Mouse (Mus musculus) liver, embryonic 11.5 days (tissue): ENCODE results near the gene Slc26a1. TPM values are rescaled to one million over a fixed set of nuclear protein-coding genes. Genes with fewer than 3 reads are reported as not detected.
A peak's percentile ranks its signal among the peaks of the same experiment; 100 is the strongest.

Source experiments
- ATAC-seq: fragments of 200-750 bp; cut with Nextera tagmentation; replicated peaks from 2 replicates; pipeline ENCODE4 v1.8.0; 2017; ENCODE audit warnings: moderate number of reproducible peaks, mild to moderate bottlenecking, moderate TSS enrichment, moderate library complexity; ENCODE audit not compliant: low FRiP score
- DNase-seq: peaks from one replicate; pipeline ENCODE4 v3.0.0-alpha.2; 2017; ENCODE audit warnings: low spot score
- H3K27ac ChIP-seq: fragments of 300-500 bp; sonication (generic); 2 replicates; pipeline ENCODE4 v1.5.1; 2014; ENCODE audit warnings: mild to moderate bottlenecking, low read depth, low read length, control low read depth
- H3K27me3 ChIP-seq: fragments of 300-500 bp; sonication (generic); replicated peaks from 2 replicates; pipeline ENCODE4 v1.6.1; 2014; ENCODE audit warnings: low read length, mixed read lengths; ENCODE audit not compliant: control insufficient read depth, insufficient read depth
- H3K36me3 ChIP-seq: fragments of 300-500 bp; sonication (generic); 2 replicates; pipeline ENCODE4 v1.6.1; 2014; ENCODE audit warnings: mild to moderate bottlenecking, low read length, moderate library complexity, mixed read lengths; ENCODE audit not compliant: control insufficient read depth, insufficient read depth
- H3K4me1 ChIP-seq: fragments of 300-500 bp; sonication (generic); replicated peaks from 2 replicates; pipeline ENCODE4 v1.6.1; 2014; ENCODE audit warnings: low read length, mixed read lengths; ENCODE audit not compliant: control insufficient read depth, insufficient read depth
- H3K4me2 ChIP-seq: fragments of 300-500 bp; sonication (generic); 2 replicates; pipeline ENCODE4 v1.6.1; 2014; ENCODE audit warnings: mild to moderate bottlenecking, control low read depth, moderate library complexity
- H3K4me3 ChIP-seq: fragments of 300-500 bp; sonication (generic); 2 replicates; pipeline ENCODE4 v1.5.1; 2014; ENCODE audit warnings: low read depth, low read length, control low read depth
- H3K9ac ChIP-seq: fragments of 300-500 bp; sonication (generic); 2 replicates; pipeline ENCODE4 v1.6.1; 2014; ENCODE audit warnings: low read depth, low read length, control low read depth
- H3K9me3 ChIP-seq: fragments of 300-500 bp; sonication (generic); 2 replicates; pipeline ENCODE4 v1.6.1; 2016; ENCODE audit warnings: low read length, inconsistent platforms, mixed read lengths; ENCODE audit not compliant: control insufficient read depth
- WGBS: fragments of 180-500 bp; shearing (Covaris S2); extraction: QIAGEN DNeasy Blood & Tissue Kit; methylation state at CpG from one replicate; pipeline ENCODE4 v1.1.7; 2014; 5-methylcytosine and 5-hydroxymethylcytosine counted together
- polyA plus RNA-seq: library from polyadenylated mRNA; unstranded; fragments of >200 nt; fragmentation: Nextera tagmentation; extraction: Ambion mirVana; gene quantifications from 2 replicates; pipeline ENCODE4 v1.2.1, GENCODE M21; 2014

Slc26a1 gene
- polyA plus RNA-seq, 1 experiment from 2014 or later = 11.6 TPM

- Histone ChIP-seq H3K4me3 (no peak overlapping the region), H3K27me3 (no peaks in the 10 kb centered on the region), H3K27ac (no peak overlapping the region), H3K9ac (no peak overlapping the region), H3K36me3 (no peaks in the 10 kb centered on the region), H3K4me2 (no peak overlapping the region), H3K4me1 (peaks cover 30% of the 10 kb centered on the region), H3K9me3 (no peaks in the 10 kb centered on the region)
- DNase-seq = no peak
- 87% methylated on average over 6 of the region's 6 CpGs for WGBS
- ATAC-seq = no peak
Observed at GRCm38 (mm10) chr5:108678296-108678854, 3.0 kb upstream of the Slc26a1 start.

GRCm38 (mm10) chr5:108677605-108678295 is 2.4 kb upstream of the Slc26a1 start:
- H3K4me1 ChIP-seq = peaks cover 30% of the 10 kb centered on the region
- DNase-seq = peak; percentile 75

GRCm38 (mm10) chr5:108676772-108677498 is 1.6 kb upstream of the Slc26a1 start:
- Histone ChIP-seq H3K36me3 (peaks cover 12% of the 10 kb centered on the region), H3K27ac (peak overlapping the region; percentile 93), H3K4me2 (peak overlapping the region; percentile 71), H3K27me3 (no peaks in the 10 kb centered on the region), H3K9me3 (no peaks in the 10 kb centered on the region), H3K4me1 (peaks cover 30% of the 10 kb centered on the region), H3K9ac (peak overlapping the region; percentile 59), H3K4me3 (peak overlapping the region; percentile 34)
- 7% methylated on average over 5 of the region's 5 CpGs for WGBS
- ATAC-seq (peak; percentile 82), DNase-seq (peak; percentile 61)

More at GRCm38 (mm10) chr5:108677605-108678295, 2.4 kb upstream of the Slc26a1 start:
- WGBS = 7% methylated on average over 25 of the region's 25 CpGs
- Histone ChIP-seq H3K4me2 (peak overlapping the region; percentile 71), H3K27ac (peak overlapping the region; percentile 93), H3K4me3 (peak overlapping the region; percentile 34), H3K9ac (peak overlapping the region; percentile 59), H3K9me3 (no peaks in the 10 kb centered on the region), H3K36me3 (peaks cover 6% of the 10 kb centered on the region; the same call in 1 of the 2 replicates), H3K27me3 (no peaks in the 10 kb centered on the region)
- peak; percentile 63 for ATAC-seq

GRCm38 (mm10) chr5:108674624-108675023 is 745 bp downstream of the Slc26a1 start:
- Histone ChIP-seq H3K9me3 (no peaks in the 10 kb centered on the region), H3K27me3 (no peaks in the 10 kb centered on the region), H3K4me1 (peaks cover 39% of the 10 kb centered on the region), H3K4me3 (peak overlapping the region; percentile 50), H3K9ac (peak overlapping the region; percentile 74), H3K4me2 (peak overlapping the region; percentile 71), H3K27ac (peak overlapping the region; percentile 93), H3K36me3 (peaks cover 16% of the 10 kb centered on the region)
- 70% methylated on average over 2 of the region's 2 CpGs for WGBS
- DNase-seq = no peak
- no peak for ATAC-seq

- ATAC-seq (no peak), DNase-seq (no peak)
- 94% methylated on average over 12 of the region's 12 CpGs for WGBS
- no peak overlapping the region for H3K4me2 ChIP-seq
- H3K36me3 ChIP-seq = peaks cover 16% of the 10 kb centered on the region
- no peaks in the 10 kb centered on the region for H3K9me3 ChIP-seq
- no peak overlapping the region for H3K27ac ChIP-seq
- no peaks in the 10 kb centered on the region for H3K27me3 ChIP-seq
- H3K9ac ChIP-seq = no peak overlapping the region
- peaks cover 28% of the 10 kb centered on the region for H3K4me1 ChIP-seq
- no peak overlapping the region for H3K4me3 ChIP-seq
Observed at GRCm38 (mm10) chr5:108671757-108672156, 3.6 kb downstream of the Slc26a1 start.

GRCm38 (mm10) chr5:108670785-108671184 is 4.6 kb downstream of the Slc26a1 start:
- Histone ChIP-seq H3K36me3 (peaks cover 16% of the 10 kb centered on the region), H3K4me3 (no peak overlapping the region), H3K27me3 (no peaks in the 10 kb centered on the region), H3K4me2 (peak overlapping the region; percentile 9; the same call in 1 of the 2 replicates), H3K9ac (no peak overlapping the region), H3K4me1 (peaks cover 20% of the 10 kb centered on the region), H3K9me3 (no peaks in the 10 kb centered on the region), H3K27ac (0 out of 2 replicates have a peak overlapping the region, but pooled peaks have one; percentile 16)
- DNase-seq (no peak), ATAC-seq (peak; percentile 40)

GRCm38 (mm10) chr5:108669986-108670385 is 5.4 kb downstream of the Slc26a1 start:
- 74% methylated on average over 9 of the region's 9 CpGs for WGBS
- Histone ChIP-seq H3K4me1 (peaks cover 13% of the 10 kb centered on the region), H3K9ac (peak overlapping the region; percentile 74)

GRCm38 (mm10) chr5:108668977-108669936 is 6.1 kb downstream of the Slc26a1 start, which contains the start of gene Dgkq:
Gene Dgkq (minus strand): TSS chr5:108669672.
- Histone ChIP-seq H3K27ac (peak within 1 kb of the TSS; percentile 69), H3K4me1 (peaks cover 11% of the 10 kb centered on the region)
- peak; percentile 80 for ATAC-seq

More at GRCm38 (mm10) chr5:108669986-108670385, 5.4 kb downstream of the Slc26a1 start:
- Histone ChIP-seq H3K9me3 (no peaks in the 10 kb centered on the region), H3K4me2 (peak overlapping the region; percentile 86), H3K27me3 (no peaks in the 10 kb centered on the region), H3K4me3 (peak overlapping the region; percentile 61), H3K36me3 (peaks cover 16% of the 10 kb centered on the region), H3K27ac (peak overlapping the region; percentile 69; the same call in 1 of the 2 replicates)
- ATAC-seq = no peak
- DNase-seq = no peak

More at GRCm38 (mm10) chr5:108668977-108669936, 6.1 kb downstream of the Slc26a1 start, which contains the start of gene Dgkq:
- DNase-seq = peak; percentile 84
- peak within 1 kb of the TSS; percentile 61 for H3K4me3 ChIP-seq
- H3K36me3 ChIP-seq = peaks cover 16% of the 10 kb centered on the region
- peak within 1 kb of the TSS; percentile 74 for H3K9ac ChIP-seq
- 6% methylated on average over 43 of the region's 43 CpGs for WGBS
- peak within 1 kb of the TSS; percentile 86 for H3K4me2 ChIP-seq
- H3K9me3 ChIP-seq = no peaks in the 10 kb centered on the region
- no peaks in the 10 kb centered on the region for H3K27me3 ChIP-seq
